Mouse (Mus musculus) brain, embryonic 14.5 days (tissue): ENCODE measurements around the gene Slc50a1.

ENCODE experiments used
- CTCF ChIP-seq: fragments of 200-500 bp; IDR thresholded peaks from 2 replicates; pipeline ENCODE4 v1.5.1; 2012; ENCODE audit warnings: inconsistent platforms, mild to moderate bottlenecking, moderate library complexity, borderline replicate concordance; ENCODE audit not compliant: insufficient read depth, insufficient read length; ENCODE audit errors: extremely low read depth
- POLR2A ChIP-seq: fragments of 200-500 bp; IDR thresholded peaks from 2 replicates; pipeline ENCODE4 v1.6.1; 2012; ENCODE audit warnings: mild to moderate bottlenecking, inconsistent platforms, borderline replicate concordance; ENCODE audit not compliant: poor library complexity, insufficient read depth, insufficient read length, severe bottlenecking; ENCODE audit errors: extremely low read depth

GRCm38 (mm10) chr3:89280050-89280605 lies 9.8 kb upstream of the Slc50a1 start:
- TF ChIP-seq CTCF (no peak), POLR2A (no peak)
